Mouse (Mus musculus): Measurements from ENCODE around the gene Tchhl1. TPM values are rescaled to one million over a fixed set of nuclear protein-coding genes. Genes with fewer than 3 reads are reported as not detected.

The Tchhl1 gene
- polyA plus RNA-seq, 1 experiment: not detected

DNA sequence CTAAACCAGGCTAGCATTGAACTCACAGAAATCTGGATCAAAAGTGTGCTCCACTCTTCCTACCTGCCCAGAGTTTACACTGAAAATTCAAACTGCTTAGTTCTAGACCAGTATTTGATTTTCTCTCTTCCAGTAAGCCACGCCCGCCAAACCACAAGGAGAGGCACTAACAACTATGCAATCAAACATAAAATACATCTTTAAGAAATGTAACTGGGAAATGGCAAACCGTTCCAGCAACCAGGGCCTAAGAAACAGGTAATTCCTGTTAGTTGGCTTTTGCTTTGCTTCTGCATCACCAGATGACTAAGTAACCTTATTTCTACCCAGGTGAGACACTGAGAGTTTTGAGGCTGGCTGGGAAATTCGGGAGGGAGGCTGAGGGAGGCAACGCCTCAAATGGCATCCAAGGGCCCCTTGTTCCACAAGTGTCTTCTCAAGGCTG is 38.3 kb downstream of the Tchhl1 start:
- Histone ChIP-seq H3K36me3 (ENCODE audit: control insufficient read depth, insufficient read depth) (no peaks in the 10 kb centered on the region), H3ac (ENCODE audit: control insufficient read depth, insufficient read length, low read depth) (no peak overlapping the region), H3K79me3 (ENCODE audit: low read depth) (no peaks in the 10 kb centered on the region), H3K27me3 (ENCODE audit: control insufficient read depth, insufficient read depth, insufficient read length) (no peaks in the 10 kb centered on the region), H3K79me2 (ENCODE audit: control insufficient read depth, insufficient read depth) (no peaks in the 10 kb centered on the region), H3K4me3 (ENCODE audit: insufficient read depth, poor library complexity, severe bottlenecking) (no peak overlapping the region)
- no peak for TF ChIP-seq CEBPB (IDR thresholded peaks at IDR 0.05; ENCODE audit: low read depth)
- no peak for TF ChIP-seq MAX (IDR thresholded peaks at IDR 0.05)
- TF ChIP-seq MYOD1 (IDR thresholded peaks at IDR 0.05; ENCODE audit: control insufficient read depth, insufficient read length, low read depth): no peak
- TF ChIP-seq MYOG (IDR thresholded peaks at IDR 0.05; ENCODE audit: control insufficient read depth, extremely low read depth, insufficient read length): no peak
- no peak for TF ChIP-seq CTCF (IDR thresholded peaks at IDR 0.05; ENCODE audit: control insufficient read depth, insufficient read depth, insufficient read length)
- TF ChIP-seq USF1 (IDR thresholded peaks at IDR 0.05; ENCODE audit: low read depth): no peak
- no peak for TF ChIP-seq FOSL1 (IDR thresholded peaks at IDR 0.05; ENCODE audit: insufficient read depth, low read length, poor library complexity, severe bottlenecking)

DNA sequence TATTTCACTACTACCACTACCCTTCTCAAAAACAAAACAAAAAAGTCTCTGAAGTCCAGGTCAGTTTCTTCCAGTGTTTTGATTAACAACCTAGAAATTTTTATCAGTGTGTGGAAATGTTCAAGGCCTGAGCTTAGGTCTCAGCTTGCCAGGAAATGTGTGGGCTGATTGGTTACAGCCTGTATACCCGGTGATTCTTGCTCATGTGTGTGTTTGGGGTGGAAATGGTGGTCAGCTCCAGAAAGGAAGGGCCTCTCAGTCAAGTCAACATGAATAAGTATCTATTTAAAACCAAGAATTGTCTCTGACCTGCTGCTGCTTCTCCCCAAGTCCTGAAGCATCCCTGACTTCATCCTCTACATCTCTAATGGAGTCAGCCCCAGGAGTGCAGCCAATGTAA is 40.7 kb downstream of the Tchhl1 start:
- no peaks in the 10 kb centered on the region for H3K79me2 ChIP-seq (ENCODE audit: control insufficient read depth, insufficient read depth)
- no peak for TF ChIP-seq MYOG (IDR thresholded peaks at IDR 0.05; ENCODE audit: control insufficient read depth, extremely low read depth, insufficient read length)
- TF ChIP-seq CEBPB (IDR thresholded peaks at IDR 0.05; ENCODE audit: low read depth): no peak
- TF ChIP-seq FOSL1 (IDR thresholded peaks at IDR 0.05; ENCODE audit: insufficient read depth, low read length, poor library complexity, severe bottlenecking): no peak
- TF ChIP-seq USF1 (IDR thresholded peaks at IDR 0.05; ENCODE audit: low read depth): no peak
- TF ChIP-seq MYOD1 (IDR thresholded peaks at IDR 0.05; ENCODE audit: control insufficient read depth, insufficient read length, low read depth): no peak
- TF ChIP-seq CTCF (IDR thresholded peaks at IDR 0.05; ENCODE audit: control insufficient read depth, insufficient read depth, insufficient read length): no peak
- TF ChIP-seq MAX (IDR thresholded peaks at IDR 0.05): no peak
- H3K79me3 ChIP-seq (ENCODE audit: low read depth): no peaks in the 10 kb centered on the region

GRCm38 (mm10) chr3:93511036-93511435 is 42.5 kb downstream of the Tchhl1 start:
- no peak for TF ChIP-seq MYOD1 (IDR thresholded peaks at IDR 0.05; ENCODE audit: control insufficient read depth, insufficient read length, low read depth)
- TF ChIP-seq MYOG (IDR thresholded peaks at IDR 0.05; ENCODE audit: control insufficient read depth, extremely low read depth, insufficient read length): no peak
- TF ChIP-seq FOSL1 (IDR thresholded peaks at IDR 0.05; ENCODE audit: insufficient read depth, low read length, poor library complexity, severe bottlenecking): no peak
- no peak for TF ChIP-seq MAX (IDR thresholded peaks at IDR 0.05)
- TF ChIP-seq CEBPB (IDR thresholded peaks at IDR 0.05; ENCODE audit: low read depth): no peak
- no peak for TF ChIP-seq CTCF (IDR thresholded peaks at IDR 0.05; ENCODE audit: control insufficient read depth, insufficient read depth, insufficient read length)
- TF ChIP-seq USF1 (IDR thresholded peaks at IDR 0.05; ENCODE audit: low read depth): no peak
- Histone ChIP-seq H3K27me3 (ENCODE audit: control insufficient read depth, insufficient read depth, insufficient read length) (no peaks in the 10 kb centered on the region), H3K79me2 (ENCODE audit: control insufficient read depth, insufficient read depth) (no peaks in the 10 kb centered on the region), H3K36me3 (ENCODE audit: control insufficient read depth, insufficient read depth) (no peaks in the 10 kb centered on the region), H3K79me3 (ENCODE audit: low read depth) (no peaks in the 10 kb centered on the region), H3ac (ENCODE audit: control insufficient read depth, insufficient read length, low read depth) (no peak overlapping the region), H3K4me3 (ENCODE audit: insufficient read depth, poor library complexity, severe bottlenecking) (no peak overlapping the region)

More for the DNA sequence above, 40.7 kb downstream of the Tchhl1 start:
- Histone ChIP-seq H3K27me3 (ENCODE audit: control insufficient read depth, insufficient read depth, insufficient read length) (no peaks in the 10 kb centered on the region), H3ac (ENCODE audit: control insufficient read depth, insufficient read length, low read depth) (no peak overlapping the region), H3K4me3 (ENCODE audit: insufficient read depth, poor library complexity, severe bottlenecking) (no peak overlapping the region), H3K36me3 (ENCODE audit: control insufficient read depth, insufficient read depth) (no peaks in the 10 kb centered on the region)

DNA sequence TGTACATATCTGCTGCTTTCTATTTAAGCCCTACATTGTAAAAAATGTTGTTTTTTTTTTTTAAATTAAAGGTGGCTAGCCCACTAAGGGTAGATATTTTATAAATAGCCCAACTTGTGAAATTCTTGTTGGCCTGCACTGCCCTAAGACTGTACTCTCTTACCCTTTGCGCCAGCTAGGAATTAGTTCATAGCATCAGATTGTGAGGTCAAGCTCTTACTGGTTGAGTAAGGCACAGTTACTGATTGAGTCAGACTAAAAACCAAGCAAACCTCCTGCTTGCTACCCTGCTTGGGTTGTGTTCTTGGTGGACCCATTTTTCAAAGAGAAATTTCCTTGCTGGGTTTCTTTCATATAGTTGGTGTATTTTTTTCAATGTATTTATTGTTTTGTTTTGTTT is 43.2 kb downstream of the Tchhl1 start:
- no peaks in the 10 kb centered on the region for H3K27me3 ChIP-seq (ENCODE audit: control insufficient read depth, insufficient read depth, insufficient read length)
- H3ac ChIP-seq (ENCODE audit: control insufficient read depth, insufficient read length, low read depth): no peak overlapping the region
- H3K4me3 ChIP-seq (ENCODE audit: insufficient read depth, poor library complexity, severe bottlenecking): no peak overlapping the region
- no peaks in the 10 kb centered on the region for H3K36me3 ChIP-seq (ENCODE audit: control insufficient read depth, insufficient read depth)
- no peaks in the 10 kb centered on the region for H3K79me3 ChIP-seq (ENCODE audit: low read depth)
- H3K79me2 ChIP-seq (ENCODE audit: control insufficient read depth, insufficient read depth): no peaks in the 10 kb centered on the region
- TF ChIP-seq FOSL1 (IDR thresholded peaks at IDR 0.05; ENCODE audit: insufficient read depth, low read length, poor library complexity, severe bottlenecking): no peak
- no peak for TF ChIP-seq MYOD1 (IDR thresholded peaks at IDR 0.05; ENCODE audit: control insufficient read depth, insufficient read length, low read depth)
- TF ChIP-seq USF1 (IDR thresholded peaks at IDR 0.05; ENCODE audit: low read depth): no peak
- TF ChIP-seq MAX (IDR thresholded peaks at IDR 0.05): no peak
- no peak for TF ChIP-seq CEBPB (IDR thresholded peaks at IDR 0.05; ENCODE audit: low read depth)
- TF ChIP-seq MYOG (IDR thresholded peaks at IDR 0.05; ENCODE audit: control insufficient read depth, extremely low read depth, insufficient read length): no peak
- no peak for TF ChIP-seq CTCF (IDR thresholded peaks at IDR 0.05; ENCODE audit: control insufficient read depth, insufficient read depth, insufficient read length)

DNA sequence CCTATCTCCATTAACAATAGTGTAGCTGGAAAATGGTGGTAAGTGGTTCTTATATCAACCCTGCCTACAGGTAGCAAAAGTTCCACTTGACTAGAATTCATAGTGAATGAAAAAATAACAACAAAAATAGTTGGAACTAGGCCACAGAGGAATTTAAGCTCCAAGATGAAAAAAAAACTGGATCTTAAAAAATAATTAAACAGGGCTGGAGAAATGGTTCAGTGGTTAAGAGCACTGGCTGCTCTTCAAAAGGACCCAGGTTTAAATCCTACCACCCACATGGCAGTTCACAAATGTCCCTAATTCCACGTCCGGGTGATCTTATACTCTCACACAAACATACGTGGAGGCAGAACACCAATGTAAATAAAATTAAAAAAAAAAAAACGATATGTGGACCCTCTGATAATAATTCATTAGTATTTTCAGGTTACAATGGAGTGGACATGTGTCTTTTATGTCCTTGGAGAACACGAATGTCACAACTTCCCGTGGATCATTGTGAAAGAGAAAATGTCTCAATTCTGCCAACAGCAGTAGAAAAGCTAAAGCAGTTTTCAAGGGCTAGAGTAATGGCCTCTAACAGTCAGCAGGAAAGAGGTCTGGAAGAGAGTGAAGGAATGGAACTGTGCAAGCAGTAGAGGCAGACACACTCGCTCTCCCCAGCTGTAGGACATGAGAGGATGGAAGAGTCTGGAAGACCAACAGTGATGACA is 44.0 kb downstream of the Tchhl1 start:
- no peak for TF ChIP-seq MAX (IDR thresholded peaks at IDR 0.05)
- no peak for TF ChIP-seq FOSL1 (IDR thresholded peaks at IDR 0.05; ENCODE audit: insufficient read depth, low read length, poor library complexity, severe bottlenecking)
- TF ChIP-seq USF1 (IDR thresholded peaks at IDR 0.05; ENCODE audit: low read depth): no peak
- no peak for TF ChIP-seq MYOD1 (IDR thresholded peaks at IDR 0.05; ENCODE audit: control insufficient read depth, insufficient read length, low read depth)
- no peak for TF ChIP-seq CEBPB (IDR thresholded peaks at IDR 0.05; ENCODE audit: low read depth)
- no peak for TF ChIP-seq MYOG (IDR thresholded peaks at IDR 0.05; ENCODE audit: control insufficient read depth, extremely low read depth, insufficient read length)
- TF ChIP-seq CTCF (IDR thresholded peaks at IDR 0.05; ENCODE audit: control insufficient read depth, insufficient read depth, insufficient read length): no peak
- Histone ChIP-seq H3K79me3 (ENCODE audit: low read depth) (no peaks in the 10 kb centered on the region), H3K79me2 (ENCODE audit: control insufficient read depth, insufficient read depth) (no peaks in the 10 kb centered on the region), H3K4me3 (ENCODE audit: insufficient read depth, poor library complexity, severe bottlenecking) (no peak overlapping the region), H3ac (ENCODE audit: control insufficient read depth, insufficient read length, low read depth) (no peak overlapping the region), H3K36me3 (ENCODE audit: control insufficient read depth, insufficient read depth) (no peaks in the 10 kb centered on the region), H3K27me3 (ENCODE audit: control insufficient read depth, insufficient read depth, insufficient read length) (no peaks in the 10 kb centered on the region)
